Mouse (Mus musculus): Measurements from ENCODE around the gene Trp53. TPM values are rescaled to one million over a fixed set of nuclear protein-coding genes. Genes with fewer than 3 reads are reported as not detected.
"Not testable (repeated sequence)": the region's sequence is repeated elsewhere in the genome, so short reads cannot be mapped to it uniquely, and the experiment has no call there.

The Trp53 gene
- polyA plus RNA-seq, 1 experiment, result 93.6 TPM

GRCm38 (mm10) chr11:69604347-69604746 is 24.2 kb downstream of the Trp53 start:
- no peak for DNase-seq (ENCODE audit: low read depth)
- no peak for TF ChIP-seq POLR2A (IDR thresholded peaks at IDR 0.05; ENCODE audit: borderline replicate concordance, extremely low read depth, insufficient read depth, insufficient read length, poor library complexity, severe bottlenecking)
- no peak for TF ChIP-seq CTCF (IDR thresholded peaks at IDR 0.05; ENCODE audit: borderline replicate concordance, extremely low read depth, insufficient read depth, insufficient read length)

- peak; percentile 61 for DNase-seq (ENCODE audit: low read depth)
- TF ChIP-seq POLR2A (IDR thresholded peaks at IDR 0.05; ENCODE audit: borderline replicate concordance, extremely low read depth, insufficient read depth, insufficient read length, poor library complexity, severe bottlenecking) (no peak), CTCF (IDR thresholded peaks at IDR 0.05; ENCODE audit: borderline replicate concordance, extremely low read depth, insufficient read depth, insufficient read length) (no peak)
These were observed 24.9 kb downstream of the Trp53 start for GRCm38 (mm10) chr11:69604795-69605664.

GRCm38 (mm10) chr11:69605726-69606490 is 25.7 kb downstream of the Trp53 start, which contains the start of gene Atp1b2:
Gene Atp1b2, minus strand, starts transcription at chr11:69605942.
- TF ChIP-seq CTCF (IDR thresholded peaks at IDR 0.05; ENCODE audit: borderline replicate concordance, extremely low read depth, insufficient read depth, insufficient read length), result no peak
- peak; percentile 99; the same call in 1 of the 2 replicates for TF ChIP-seq POLR2A (IDR thresholded peaks at IDR 0.05; ENCODE audit: borderline replicate concordance, extremely low read depth, insufficient read depth, insufficient read length, poor library complexity, severe bottlenecking)
- peak; percentile 97 for DNase-seq (ENCODE audit: low read depth)

- DNase-seq (ENCODE audit: low read depth), result no peak
- TF ChIP-seq CTCF (IDR thresholded peaks at IDR 0.05; ENCODE audit: borderline replicate concordance, extremely low read depth, insufficient read depth, insufficient read length) (no peak), POLR2A (IDR thresholded peaks at IDR 0.05; ENCODE audit: borderline replicate concordance, extremely low read depth, insufficient read depth, insufficient read length, poor library complexity, severe bottlenecking) (no peak)
These were observed 26.3 kb downstream of the Trp53 start for GRCm38 (mm10) chr11:69606491-69606795.

GRCm38 (mm10) chr11:69606832-69607231 is 26.7 kb downstream of the Trp53 start:
- TF ChIP-seq CTCF (IDR thresholded peaks at IDR 0.05; ENCODE audit: borderline replicate concordance, extremely low read depth, insufficient read depth, insufficient read length) (no peak), POLR2A (IDR thresholded peaks at IDR 0.05; ENCODE audit: borderline replicate concordance, extremely low read depth, insufficient read depth, insufficient read length, poor library complexity, severe bottlenecking) (no peak)
- no peak for DNase-seq (ENCODE audit: low read depth)

GRCm38 (mm10) chr11:69608525-69608924 is 28.4 kb downstream of the Trp53 start:
- no peak for DNase-seq (ENCODE audit: low read depth)
- TF ChIP-seq CTCF (IDR thresholded peaks at IDR 0.05; ENCODE audit: borderline replicate concordance, extremely low read depth, insufficient read depth, insufficient read length) (no peak), POLR2A (IDR thresholded peaks at IDR 0.05; ENCODE audit: borderline replicate concordance, extremely low read depth, insufficient read depth, insufficient read length, poor library complexity, severe bottlenecking) (no peak)

GRCm38 (mm10) chr11:69609416-69609815 is 29.3 kb downstream of the Trp53 start:
- no peak for DNase-seq (ENCODE audit: low read depth)
- TF ChIP-seq POLR2A (IDR thresholded peaks at IDR 0.05; ENCODE audit: borderline replicate concordance, extremely low read depth, insufficient read depth, insufficient read length, poor library complexity, severe bottlenecking) (no peak), CTCF (IDR thresholded peaks at IDR 0.05; ENCODE audit: borderline replicate concordance, extremely low read depth, insufficient read depth, insufficient read length) (no peak)

- TF ChIP-seq CTCF (IDR thresholded peaks at IDR 0.05; ENCODE audit: borderline replicate concordance, extremely low read depth, insufficient read depth, insufficient read length) (no peak), POLR2A (IDR thresholded peaks at IDR 0.05; ENCODE audit: borderline replicate concordance, extremely low read depth, insufficient read depth, insufficient read length, poor library complexity, severe bottlenecking) (no peak)
These were observed 30.7 kb downstream of the Trp53 start for GRCm38 (mm10) chr11:69610899-69611298.

GRCm38 (mm10) chr11:69613553-69614256 is 33.5 kb downstream of the Trp53 start:
- TF ChIP-seq POLR2A (IDR thresholded peaks at IDR 0.05; ENCODE audit: borderline replicate concordance, extremely low read depth, insufficient read depth, insufficient read length, poor library complexity, severe bottlenecking) (no peak), CTCF (IDR thresholded peaks at IDR 0.05; ENCODE audit: borderline replicate concordance, extremely low read depth, insufficient read depth, insufficient read length) (peak; percentile 88)
- peak; percentile 85 for DNase-seq (ENCODE audit: low read depth)

More at GRCm38 (mm10) chr11:69610899-69611298, 30.7 kb downstream of the Trp53 start:
- DNase-seq (ENCODE audit: low read depth), result no peak

- not testable (repeated sequence) for DNase-seq (ENCODE audit: low read depth)
These were observed 34.1 kb downstream of the Trp53 start for GRCm38 (mm10) chr11:69614257-69614588.

- TF ChIP-seq POLR2A (IDR thresholded peaks at IDR 0.05; ENCODE audit: borderline replicate concordance, extremely low read depth, insufficient read depth, insufficient read length, poor library complexity, severe bottlenecking) (no peak), CTCF (IDR thresholded peaks at IDR 0.05; ENCODE audit: borderline replicate concordance, extremely low read depth, insufficient read depth, insufficient read length) (no peak)
- no peak for DNase-seq (ENCODE audit: low read depth)
These were observed 36.6 kb downstream of the Trp53 start for GRCm38 (mm10) chr11:69616781-69617180.

Measured in brain, embryonic 14.5 days (tissue).